Mouse (Mus musculus) hindbrain, postnatal 0 days (tissue): ENCODE data around the gene Epp13. TPM values are rescaled to one million over a fixed set of nuclear protein-coding genes. Genes with fewer than 3 reads are reported as not detected.

ENCODE experiments used
- ATAC-seq: fragments of 200-750 bp; cut with Nextera tagmentation; 2 replicates; pipeline ENCODE4 v1.8.0; 2017; ENCODE audit warnings: mild to moderate bottlenecking, moderate TSS enrichment, moderate library complexity
- DNase-seq: peaks from one replicate; pipeline ENCODE4 v3.0.0-alpha.2; 2015; ENCODE audit warnings: low spot score
- H3K27ac ChIP-seq: fragments of 300-500 bp; sonication (generic); 2 replicates; pipeline ENCODE4 v1.5.1; 2014; ENCODE audit warnings: mild to moderate bottlenecking
- H3K27me3 ChIP-seq: fragments of 300-500 bp; sonication (generic); 2 replicates; pipeline ENCODE4 v1.6.1; 2014; ENCODE audit warnings: low read length, mixed read lengths; ENCODE audit not compliant: insufficient read depth
- H3K36me3 ChIP-seq: fragments of 300-500 bp; sonication (generic); 2 replicates; pipeline ENCODE4 v1.6.1; 2014; ENCODE audit warnings: low read length, mixed read lengths; ENCODE audit not compliant: insufficient read depth
- H3K4me1 ChIP-seq: fragments of 300-500 bp; sonication (generic); 2 replicates; pipeline ENCODE4 v1.6.1; 2014; ENCODE audit warnings: antibody characterized with exemption, low read length, mixed read lengths; ENCODE audit not compliant: insufficient read depth
- H3K4me2 ChIP-seq: fragments of 300-500 bp; sonication (generic); 2 replicates; pipeline ENCODE4 v1.6.1; 2014; ENCODE audit warnings: low read depth, mild to moderate bottlenecking, low read length, moderate library complexity, mixed read lengths
- H3K4me3 ChIP-seq: fragments of 300-500 bp; sonication (generic); 2 replicates; pipeline ENCODE4 v1.5.1; 2014; ENCODE audit warnings: low read length
- H3K9ac ChIP-seq: fragments of 300-500 bp; sonication (generic); replicated peaks from 2 replicates; pipeline ENCODE4 v1.6.1; 2014; ENCODE audit warnings: mild to moderate bottlenecking, low read length, moderate library complexity, mixed read lengths
- H3K9me3 ChIP-seq: fragments of 300-500 bp; sonication (generic); 2 replicates; pipeline ENCODE4 v1.6.1; 2016; ENCODE audit warnings: low read length, mixed read lengths
- CTCF ChIP-seq: IDR thresholded peaks from 2 replicates; pipeline ENCODE4 v1.5.1; 2016; ENCODE audit warnings: antibody characterized with exemption, control low read depth, low read depth
- WGBS: fragments of 180-500 bp; shearing (Covaris S2); extraction: QIAGEN DNeasy Blood & Tissue Kit; methylation state at CpG from one replicate; pipeline ENCODE4 v1.1.7; 2014; 5-methylcytosine and 5-hydroxymethylcytosine counted together
- polyA plus RNA-seq: library from polyadenylated mRNA; unstranded; fragments of >200 nt; fragmentation: Nextera tagmentation; extraction: Ambion mirVana; gene quantifications from 2 replicates; pipeline ENCODE4 v1.2.1, GENCODE M21; 2015
- total RNA-seq: library from RNA; depleted of rRNA; stranded (reverse); fragments of >200 nt; gene quantifications from 2 replicates; pipeline ENCODE4 v1.2.3, GENCODE M21; 2014

Gene Epp13
- total and polyA plus RNA-seq, 2 experiments from 2014 or later = 0.59 TPM; not detected in 1

DNA sequence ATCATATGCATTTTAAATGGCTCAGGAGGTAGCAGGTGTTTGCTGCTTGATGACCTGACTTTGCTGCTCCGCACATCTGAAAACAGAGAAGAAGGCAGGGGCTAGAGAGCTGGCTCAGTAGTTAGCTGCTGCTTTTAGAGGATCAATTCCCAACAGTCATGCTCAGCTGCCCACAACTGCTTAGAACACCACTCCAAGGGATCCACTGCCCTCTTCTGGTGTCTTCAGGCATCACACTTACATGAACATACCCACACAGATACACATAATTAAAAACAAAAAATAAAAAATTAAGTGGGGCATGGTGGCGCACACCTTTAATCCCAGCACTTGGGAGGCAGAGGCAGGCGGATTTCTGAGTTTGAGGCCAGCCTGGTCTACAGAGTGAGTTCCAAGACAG lies 9.6 kb downstream of the Epp13 start:
- H3K27me3 ChIP-seq = no peaks in the 10 kb centered on the region
- no peak for ATAC-seq
- H3K27ac ChIP-seq = no peak overlapping the region
- H3K4me1 ChIP-seq = no peaks in the 10 kb centered on the region
- no peaks in the 10 kb centered on the region for H3K9me3 ChIP-seq
- DNase-seq = no peak
- no peaks in the 10 kb centered on the region for H3K36me3 ChIP-seq
- 78% methylated on average over 3 of the region's 3 CpGs for WGBS
- no peak overlapping the region for H3K9ac ChIP-seq
- peak; percentile 26 for TF ChIP-seq CTCF
- H3K4me3 ChIP-seq = no peak overlapping the region
- no peak overlapping the region for H3K4me2 ChIP-seq

GRCm38 (mm10) chr7:6262984-6263383 lies 10.5 kb downstream of the Epp13 start:
- ATAC-seq (no peak), DNase-seq (no peak)
- Histone ChIP-seq H3K9me3 (no peaks in the 10 kb centered on the region), H3K4me1 (no peaks in the 10 kb centered on the region), H3K4me3 (no peak overlapping the region), H3K27me3 (no peaks in the 10 kb centered on the region), H3K9ac (no peak overlapping the region), H3K36me3 (no peaks in the 10 kb centered on the region), H3K4me2 (no peak overlapping the region), H3K27ac (no peak overlapping the region)
- TF ChIP-seq CTCF = no peak
- 82% methylated on average over 4 of the region's 4 CpGs for WGBS

- Histone ChIP-seq H3K4me2 (no peak overlapping the region), H3K4me1 (no peaks in the 10 kb centered on the region), H3K9me3 (no peaks in the 10 kb centered on the region), H3K27ac (no peak overlapping the region), H3K9ac (no peak overlapping the region), H3K36me3 (no peaks in the 10 kb centered on the region), H3K4me3 (no peak overlapping the region), H3K27me3 (no peaks in the 10 kb centered on the region)
- ATAC-seq (no peak), DNase-seq (peak; percentile 5)
- TF ChIP-seq CTCF = peak; percentile 65
- 64% methylated on average over 8 of the region's 8 CpGs for WGBS
These were observed 13.2 kb downstream of the Epp13 start for GRCm38 (mm10) chr7:6265695-6266094.

- Histone ChIP-seq H3K4me3 (no peak overlapping the region), H3K27me3 (no peaks in the 10 kb centered on the region), H3K4me2 (no peak overlapping the region), H3K36me3 (no peaks in the 10 kb centered on the region), H3K27ac (no peak overlapping the region), H3K4me1 (no peaks in the 10 kb centered on the region), H3K9ac (no peak overlapping the region), H3K9me3 (no peaks in the 10 kb centered on the region)
- ATAC-seq = no peak
- 54% methylated on average over 3 of the region's 3 CpGs for WGBS
- no peak for DNase-seq
- no peak for TF ChIP-seq CTCF
These were observed 25.4 kb downstream of the Epp13 start for GRCm38 (mm10) chr7:6277906-6278305.

DNA sequence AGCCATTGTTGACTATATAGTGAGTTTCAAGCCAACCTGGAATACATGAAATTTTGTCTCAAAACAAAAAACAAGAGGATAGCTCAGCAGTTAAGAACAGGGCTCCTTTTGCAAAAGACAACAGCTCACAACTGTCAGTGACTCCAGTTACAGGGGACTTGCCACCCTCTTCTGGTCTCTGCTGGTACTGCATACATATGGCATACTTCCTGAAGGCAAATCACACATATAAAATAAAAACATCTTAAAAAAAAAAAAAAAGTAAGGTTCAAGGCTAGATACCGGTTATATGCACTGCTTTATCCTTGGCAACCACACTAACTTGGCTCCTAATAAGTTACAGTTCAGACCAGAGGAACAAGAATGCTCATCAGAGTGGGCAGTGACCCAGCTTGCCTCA lies 30.2 kb downstream of the Epp13 start:
- 0% methylated on average over 1 of the region's 1 CpGs for WGBS
- peak; percentile 85 for TF ChIP-seq CTCF
- no peak for ATAC-seq

DNA sequence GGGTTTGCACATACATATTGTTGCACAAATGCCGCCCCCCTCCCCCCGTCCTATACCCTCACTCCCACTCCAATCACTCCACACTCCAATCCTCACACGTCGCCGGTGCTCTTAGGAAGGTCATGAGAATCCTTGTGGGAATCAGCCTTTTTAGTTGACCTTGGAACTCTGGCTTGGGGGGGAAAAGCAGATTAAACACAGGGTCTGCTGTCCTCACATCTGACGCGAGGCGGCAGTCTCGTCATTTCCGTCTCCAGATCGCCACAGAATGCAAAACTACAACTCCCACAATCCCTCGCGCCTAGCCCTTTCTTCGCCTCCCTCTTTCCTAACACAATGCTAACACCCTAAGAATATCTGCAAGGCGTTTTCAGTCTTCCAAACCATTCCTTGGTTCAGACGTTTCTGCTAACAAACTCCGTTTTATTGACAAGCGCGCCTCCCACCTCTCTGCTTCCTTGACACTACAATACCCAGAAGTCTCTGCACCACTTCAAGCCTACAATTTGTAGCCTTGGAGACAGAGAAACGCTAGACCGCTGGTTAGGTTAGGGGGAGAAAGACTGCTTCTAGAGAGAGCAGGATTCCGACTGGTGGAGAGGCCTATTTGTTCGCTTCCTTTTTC lies 31.1 kb downstream of the Epp13 start:
- DNase-seq (peak; percentile 91), ATAC-seq (peak; percentile 80)
- Histone ChIP-seq H3K36me3 (no peaks in the 10 kb centered on the region), H3K9me3 (no peaks in the 10 kb centered on the region), H3K4me2 (peak overlapping the region; percentile 70), H3K4me1 (peaks cover 9% of the 10 kb centered on the region; the same call in 1 of the 2 replicates), H3K9ac (peak overlapping the region; percentile 62), H3K4me3 (peak overlapping the region; percentile 54), H3K27ac (peak overlapping the region; percentile 86), H3K27me3 (no peaks in the 10 kb centered on the region)
- TF ChIP-seq CTCF = peak; percentile 67
- WGBS = 2% methylated on average over 23 of the region's 23 CpGs

More for the DNA sequence above, 30.2 kb downstream of the Epp13 start:
- Histone ChIP-seq H3K36me3 (no peaks in the 10 kb centered on the region), H3K27me3 (no peaks in the 10 kb centered on the region), H3K27ac (peak overlapping the region; percentile 86), H3K4me1 (peaks cover 3% of the 10 kb centered on the region; the same call in 1 of the 2 replicates), H3K4me2 (peak overlapping the region; percentile 70), H3K9ac (peak overlapping the region; percentile 62; the same call in 1 of the 2 replicates), H3K4me3 (peak overlapping the region; percentile 54), H3K9me3 (no peaks in the 10 kb centered on the region)
- peak; percentile 90 for DNase-seq

DNA sequence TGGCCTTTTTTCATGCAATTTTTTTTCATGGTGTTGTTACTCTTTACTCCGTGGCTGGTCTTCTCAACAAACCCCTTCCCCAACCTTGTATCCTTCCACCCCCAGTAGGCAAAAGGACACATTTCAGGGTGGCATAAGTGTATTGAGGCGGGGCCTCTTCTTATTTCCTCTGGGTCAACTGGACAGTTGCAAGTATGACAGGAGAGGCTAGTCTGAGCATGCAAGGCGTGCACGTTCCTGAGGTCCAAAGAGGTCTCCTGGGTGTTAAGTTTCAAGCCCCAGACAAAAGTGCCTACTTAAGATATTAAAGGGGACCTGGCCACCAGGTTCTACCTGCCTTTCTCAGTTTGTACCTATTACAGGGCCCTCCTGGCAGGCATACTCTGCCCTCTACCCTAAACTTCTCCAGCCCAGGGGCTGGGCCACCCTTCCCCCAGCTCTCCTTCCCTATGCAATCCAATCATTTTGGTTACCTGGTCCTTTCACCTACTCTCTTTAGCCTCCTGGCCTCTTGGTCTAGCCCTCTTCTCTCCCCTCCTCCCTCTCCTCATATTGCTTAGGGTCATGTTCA lies 32.0 kb downstream of the Epp13 start:
- H3K27ac ChIP-seq = no peak overlapping the region
- H3K36me3 ChIP-seq = no peaks in the 10 kb centered on the region
- no peak for ATAC-seq
- H3K9me3 ChIP-seq = no peaks in the 10 kb centered on the region
- no peaks in the 10 kb centered on the region for H3K27me3 ChIP-seq
- H3K4me1 ChIP-seq = peaks cover 9% of the 10 kb centered on the region; the same call in 1 of the 2 replicates
- peak overlapping the region; percentile 70; the same call in 1 of the 2 replicates for H3K4me2 ChIP-seq
- no peak for DNase-seq
- no peak for TF ChIP-seq CTCF
- 91% methylated on average over 4 of the region's 4 CpGs for WGBS
- H3K4me3 ChIP-seq = no peak overlapping the region
- no peak overlapping the region for H3K9ac ChIP-seq
